Mouse (Mus musculus): ENCODE data around the gene Rmi1.

DNA sequence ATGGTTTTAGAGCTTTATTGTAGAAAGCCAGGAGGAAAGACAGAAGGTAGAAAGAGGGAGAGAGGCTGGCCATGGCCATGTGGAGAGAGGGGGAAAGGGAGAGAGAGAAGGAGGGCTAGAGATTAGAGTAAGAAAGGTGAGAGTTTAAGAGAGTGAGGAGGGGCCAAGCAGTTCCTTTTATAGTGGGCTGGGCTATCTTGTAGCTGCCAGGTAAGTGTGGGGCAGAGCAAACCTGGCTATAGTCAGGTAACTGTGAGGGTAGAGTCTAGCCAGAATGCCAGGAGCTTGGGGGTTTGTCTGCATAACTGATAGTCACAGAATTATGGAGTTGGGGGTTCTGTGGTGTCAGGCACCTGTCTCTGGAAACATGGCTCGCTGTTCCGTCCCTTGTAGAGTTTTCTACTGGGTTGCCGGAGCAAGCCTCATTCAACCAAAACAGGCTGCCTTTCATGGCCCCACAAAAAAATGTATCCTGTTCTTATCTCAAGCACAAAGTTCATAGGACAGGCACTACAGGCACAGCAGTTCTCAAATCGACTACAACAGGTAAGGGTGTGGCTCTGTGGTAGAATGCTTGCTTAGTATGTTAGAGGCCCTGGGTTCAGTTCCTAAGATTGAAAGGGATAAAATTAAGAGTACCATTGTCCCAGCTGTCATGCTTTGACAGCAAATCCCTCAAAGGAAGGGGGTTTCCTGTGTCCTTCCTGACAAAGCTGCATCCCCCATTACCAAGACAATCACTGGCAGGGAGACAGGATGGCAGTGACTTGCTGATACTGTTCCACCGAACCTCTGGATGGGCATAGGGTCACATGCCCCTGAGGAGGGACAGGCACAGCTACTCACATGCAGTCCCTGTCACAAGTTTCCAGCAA lies 29.5 kb upstream of the Rmi1 start:
- TF ChIP-seq CTCF (IDR thresholded peaks at IDR 0.05; ENCODE audit: extremely low read depth, insufficient read depth, insufficient read length, insufficient replicate concordance) (no peak), POLR2A (IDR thresholded peaks at IDR 0.05; ENCODE audit: low read depth, low read length) (no peak)

All from spleen, adult 2 months (tissue).